Mouse (Mus musculus): Measurements from ENCODE around the gene Orc5.

DNA sequence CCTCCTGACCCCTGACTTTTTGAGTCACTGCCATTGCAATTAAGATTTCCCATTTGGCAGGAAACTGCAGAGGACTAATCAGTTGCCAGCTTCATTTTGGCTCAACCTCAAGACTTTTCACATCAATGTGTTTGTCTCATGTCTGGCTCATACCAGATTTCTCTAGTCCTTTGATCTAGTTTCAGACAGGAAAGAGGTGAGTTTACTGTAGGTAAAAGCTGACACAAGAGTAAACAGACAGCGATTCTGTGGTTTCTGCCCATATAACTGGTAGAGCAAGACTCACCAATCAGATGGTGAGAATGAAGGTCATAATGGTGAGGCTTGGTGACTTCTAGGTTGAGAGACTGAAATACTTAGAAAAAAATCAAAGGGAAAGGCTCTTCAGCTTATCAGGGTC lies 37.3 kb upstream of the Orc5 start:
- no peak for TF ChIP-seq GATA1 (IDR thresholded peaks at IDR 0.05; ENCODE audit: low read length)
- no peak for TF ChIP-seq TAL1 (IDR thresholded peaks at IDR 0.05; ENCODE audit: low read length)
